In genomic region chr3:100163556-100163955, GRCm38 (mm10) we compare ENCODE assay signal across 11 mouse cellular contexts. TPM values are rescaled to one million over a fixed set of nuclear protein-coding genes. Genes with fewer than 3 reads are reported as not detected.
A peak's percentile ranks its signal among the peaks of the same experiment; 100 is the strongest.
DNase-seq lines count a peak whose midpoint lies in the region; ATAC-seq lines count a peak whose summit lies in the region.
"Had no signal": no experiment of that assay in that cellular context is flagged by ENCODE, and none has a peak within 500 bp of the region (broad histone marks: within the 10 kb centered on the region; RNA-seq: fewer than 3 reads in every experiment).

No protein-coding gene starts in this region.

- no peak for ATAC-seq in hindbrain, embryonic 13.5 days (ENCODE audit: low FRiP score)
- no peak for ATAC-seq in hindbrain, embryonic 11.5 days (ENCODE audit: low FRiP score)
- ATAC-seq in forebrain, embryonic 16.5 days: no peak
- ATAC-seq in midbrain, embryonic 13.5 days: no peak
- no peak for ATAC-seq in CD4-positive, CD25-positive, alpha-beta regulatory T cell, adult 4 months

- no peaks in the 10 kb centered on the region for H3K9me3 ChIP-seq in hindbrain, embryonic 13.5 days
- H3K9me3 ChIP-seq in hindbrain, embryonic 11.5 days (ENCODE audit: control insufficient read depth, low read length): no peaks in the 10 kb centered on the region
- no peaks in the 10 kb centered on the region for H3K9me3 ChIP-seq in forebrain, embryonic 16.5 days (ENCODE audit: control insufficient read depth, low read length)
- no peaks in the 10 kb centered on the region for H3K9me3 ChIP-seq in midbrain, embryonic 13.5 days
- H3K9me3 ChIP-seq: heart, embryonic 10.5 days; intestine, embryonic 15.5 days had no signal

- H3K9ac ChIP-seq in hindbrain, embryonic 13.5 days: no peak overlapping the region
- no peak overlapping the region for H3K9ac ChIP-seq in hindbrain, embryonic 11.5 days (ENCODE audit: low read depth, low read length)
- no peak overlapping the region for H3K9ac ChIP-seq in forebrain, embryonic 16.5 days (replicated peaks; ENCODE audit: low read depth, low read length)
- no peak overlapping the region for H3K9ac ChIP-seq in midbrain, embryonic 13.5 days (replicated peaks)

- no peak overlapping the region; the same call in 1 of the 2 replicates for H3K4me3 ChIP-seq in hindbrain, embryonic 13.5 days
- no peak overlapping the region for H3K4me3 ChIP-seq in hindbrain, embryonic 11.5 days (ENCODE audit: low read depth, low read length)
- no peak overlapping the region for H3K4me3 ChIP-seq in forebrain, embryonic 16.5 days (replicated peaks; ENCODE audit: low read length)
- H3K4me3 ChIP-seq in midbrain, embryonic 13.5 days (replicated peaks): 0 out of 2 replicates have a peak overlapping the region, but pooled peaks have one; percentile 89

- H3K27me3 ChIP-seq in hindbrain, embryonic 13.5 days: no peaks in the 10 kb centered on the region
- H3K27me3 ChIP-seq in hindbrain, embryonic 11.5 days (ENCODE audit: control insufficient read depth, insufficient read depth, low read length): no peaks in the 10 kb centered on the region
- H3K27me3 ChIP-seq in forebrain, embryonic 16.5 days (replicated peaks; ENCODE audit: control insufficient read depth, insufficient read depth, low read length): no peaks in the 10 kb centered on the region
- H3K27me3 ChIP-seq in midbrain, embryonic 13.5 days: no peaks in the 10 kb centered on the region
- H3K27me3 ChIP-seq: intestine, embryonic 15.5 days had no signal

- DNase-seq in adrenal gland, adult 2 months: peak; percentile 14
- no peak for DNase-seq in adrenal gland, adult 18-20 months (ENCODE audit: low spot score in 2 of 2)
- DNase-seq in hindbrain, embryonic 11.5 days (ENCODE audit: low spot score): no peak
- DNase-seq in testis, postnatal 14 days (ENCODE audit: low spot score): no peak
- DNase-seq: lung, postnatal 36 days had no signal

- peaks cover 26% of the 10 kb centered on the region for H3K36me3 ChIP-seq in hindbrain, embryonic 13.5 days
- peaks cover 4% of the 10 kb centered on the region; the same call in 1 of the 2 replicates for H3K36me3 ChIP-seq in hindbrain, embryonic 11.5 days (ENCODE audit: control insufficient read depth, insufficient read depth, low read length)
- H3K36me3 ChIP-seq in forebrain, embryonic 16.5 days (ENCODE audit: control insufficient read depth, insufficient read depth): peaks cover 2% of the 10 kb centered on the region; the same call in 1 of the 2 replicates
- peaks cover 12% of the 10 kb centered on the region for H3K36me3 ChIP-seq in midbrain, embryonic 13.5 days

- peak overlapping the region; percentile 79; the same call in 1 of the 2 replicates for H3K4me2 ChIP-seq in hindbrain, embryonic 13.5 days
- H3K4me2 ChIP-seq in hindbrain, embryonic 11.5 days (replicated peaks; ENCODE audit: low read depth, low read length): no peak overlapping the region
- peak overlapping the region; percentile 80; the same call in 1 of the 2 replicates for H3K4me2 ChIP-seq in forebrain, embryonic 16.5 days (ENCODE audit: low read length)
- H3K4me2 ChIP-seq in midbrain, embryonic 13.5 days (replicated peaks): peak overlapping the region; percentile 76

- H3K27ac ChIP-seq in hindbrain, embryonic 13.5 days: no peak overlapping the region
- H3K27ac ChIP-seq in hindbrain, embryonic 11.5 days (ENCODE audit: low read depth, low read length): no peak overlapping the region
- no peak overlapping the region for H3K27ac ChIP-seq in forebrain, embryonic 16.5 days (ENCODE audit: low read length)
- no peak overlapping the region for H3K27ac ChIP-seq in midbrain, embryonic 13.5 days

- WGBS in hindbrain, embryonic 13.5 days: 84% methylated on average over 2 of the region's 2 CpGs
- 84% methylated on average over 2 of the region's 2 CpGs for WGBS in hindbrain, embryonic 11.5 days
- WGBS in forebrain, embryonic 16.5 days: 82% methylated on average over 2 of the region's 2 CpGs
- WGBS in midbrain, embryonic 13.5 days: 89% methylated on average over 2 of the region's 2 CpGs

- peaks cover 23% of the 10 kb centered on the region for H3K4me1 ChIP-seq in hindbrain, embryonic 13.5 days (replicated peaks)
- H3K4me1 ChIP-seq in hindbrain, embryonic 11.5 days (replicated peaks; ENCODE audit: control insufficient read depth, insufficient read depth, low read length): no peaks in the 10 kb centered on the region
- peaks cover 15% of the 10 kb centered on the region for H3K4me1 ChIP-seq in forebrain, embryonic 16.5 days (replicated peaks; ENCODE audit: control insufficient read depth, insufficient read depth, low read length)
- peaks cover 30% of the 10 kb centered on the region for H3K4me1 ChIP-seq in midbrain, embryonic 13.5 days (replicated peaks)

RNA-seq across cellular contexts. Expression of gene Wdr3, which starts 1.3 kb away (rescaled TPM):
- 10 to 100 TPM; 22.9 to 28.6 TPM for total RNA-seq in adrenal gland, adult 2 months (2021)
- polyA plus RNA-seq in adrenal gland, adult 2 months (2012; rRNA removed): 2.8 and 5.1 TPM in 2 replicates
- total RNA-seq in adrenal gland, adult 18-20 months (2021): 10 to 100 TPM; 24.7 to 33.8 TPM
- polyA plus RNA-seq in hindbrain, embryonic 13.5 days (2015; fragmentation: Nextera tagmentation; extraction: Ambion mirVana): 38.6 and 41.5 TPM in 2 replicates
- 50.1 and 64.5 TPM in 2 replicates for polyA plus RNA-seq in hindbrain, embryonic 11.5 days (2014; fragmentation: Nextera tagmentation; extraction: Ambion mirVana)
- 53.3 and 64.6 TPM in 2 replicates for polyA plus RNA-seq in forebrain, embryonic 16.5 days (2015; fragmentation: Nextera tagmentation; extraction: Ambion mirVana)
- 42.7 and 43.8 TPM in 2 replicates for polyA plus RNA-seq in midbrain, embryonic 13.5 days (2015; fragmentation: Nextera tagmentation; extraction: Ambion mirVana)
- polyA plus RNA-seq in CD4-positive, CD25-positive, alpha-beta regulatory T cell, adult 4 months (2017; shearing (Covaris generic)): 10 to 100 TPM; 37.2 to 61.4 TPM

RNA-seq across cellular contexts. Expression of gene Gdap2, which starts 1.4 kb away (rescaled TPM):
- total RNA-seq in adrenal gland, adult 2 months (2021): 10 to 100 TPM; 14.9 to 21.3 TPM
- 3.6 and 4.7 TPM in 2 replicates for polyA plus RNA-seq in adrenal gland, adult 2 months (2012; rRNA removed)
- 10 to 100 TPM; 17.1 to 21.4 TPM for total RNA-seq in adrenal gland, adult 18-20 months (2021)
- 39.9 and 42.1 TPM in 2 replicates for polyA plus RNA-seq in hindbrain, embryonic 13.5 days (2015; fragmentation: Nextera tagmentation; extraction: Ambion mirVana)
- 47.8 and 50.5 TPM in 2 replicates for polyA plus RNA-seq in hindbrain, embryonic 11.5 days (2014; fragmentation: Nextera tagmentation; extraction: Ambion mirVana)
- 45.4 and 48.2 TPM in 2 replicates for polyA plus RNA-seq in forebrain, embryonic 16.5 days (2015; fragmentation: Nextera tagmentation; extraction: Ambion mirVana)
- 40.5 and 40.6 TPM in 2 replicates for polyA plus RNA-seq in midbrain, embryonic 13.5 days (2015; fragmentation: Nextera tagmentation; extraction: Ambion mirVana)
- 10 to 100 TPM; 26.9 to 30.4 TPM for polyA plus RNA-seq in CD4-positive, CD25-positive, alpha-beta regulatory T cell, adult 4 months (2017; shearing (Covaris generic))
